Mouse (Mus musculus) myocyte (in vitro differentiated cells): Measurements from ENCODE around the gene Il33. TPM values are rescaled to one million over a fixed set of nuclear protein-coding genes. Genes with fewer than 3 reads are reported as not detected.

ENCODE experiments used
- H3K27me3 ChIP-seq: one replicate; pipeline ENCODE4 v1.6.1; 2011; ENCODE audit not compliant: control insufficient read depth, insufficient read depth, insufficient read length
- H3K36me3 ChIP-seq: one replicate; pipeline ENCODE4 v1.6.1; 2011; ENCODE audit not compliant: control insufficient read depth, insufficient read depth
- H3K4me2 ChIP-seq: one replicate; pipeline ENCODE4 v1.6.1; 2011; ENCODE audit warnings: low read depth, control low read depth
- H3K4me3 ChIP-seq: one replicate; pipeline ENCODE4 v1.5.1; 2011; ENCODE audit warnings: mild to moderate bottlenecking, control low read depth, moderate library complexity
- H3K79me2 ChIP-seq: one replicate; pipeline ENCODE4 v1.6.1; 2011; ENCODE audit not compliant: control insufficient read depth, insufficient read depth
- H3ac ChIP-seq: one replicate; pipeline ENCODE4 v1.6.1; 2011; ENCODE audit not compliant: control insufficient read depth, insufficient read length
- CEBPB ChIP-seq: IDR thresholded peaks from 2 replicates; pipeline ENCODE4 v1.6.1; 2011; ENCODE audit warnings: mild to moderate bottlenecking, moderate library complexity; ENCODE audit not compliant: poor library complexity, insufficient read depth, severe bottlenecking
- E2F4 ChIP-seq: IDR thresholded peaks from one replicate; pipeline ENCODE4 v1.6.1; 2011; ENCODE audit warnings: mild to moderate bottlenecking, control low read depth, moderate library complexity; ENCODE audit not compliant: insufficient read depth
- MAX ChIP-seq: IDR thresholded peaks from one replicate; pipeline ENCODE4 v1.6.1; 2011; ENCODE audit warnings: low read depth, mild to moderate bottlenecking, control low read depth
- MYOD1 ChIP-seq, 3 experiments: IDR thresholded peaks; one replicate each; pipeline ENCODE4 v1.6.1; 2011; ENCODE audit warnings: control low read depth in 2 of 3, low read depth in 2 of 3, mild to moderate bottlenecking in 2 of 3, moderate library complexity in 1 of 3; ENCODE audit not compliant: insufficient read length in 2 of 3, control insufficient read depth in 1 of 3
- MYOG ChIP-seq, 3 experiments: IDR thresholded peaks; one replicate each; pipeline ENCODE4 v1.6.1; 2011; ENCODE audit warnings: control low read depth in 2 of 3, low read depth in 2 of 3, mild to moderate bottlenecking in 2 of 3; ENCODE audit not compliant: insufficient read length in 2 of 3, control insufficient read depth in 1 of 3, insufficient read depth in 1 of 3
- POLR2A ChIP-seq: IDR thresholded peaks from one replicate; pipeline ENCODE4 v1.6.1; 2011; ENCODE audit warnings: low read depth, mild to moderate bottlenecking, control low read depth, moderate library complexity; ENCODE audit not compliant: insufficient read length
- POLR2AphosphoS2 ChIP-seq: IDR thresholded peaks from one replicate; pipeline ENCODE4 v1.6.1; 2011; ENCODE audit warnings: low read depth, control low read depth; ENCODE audit not compliant: insufficient read length
- REST ChIP-seq: IDR thresholded peaks from one replicate; pipeline ENCODE4 v1.6.1; 2011; ENCODE audit warnings: mild to moderate bottlenecking, control low read depth, moderate library complexity; ENCODE audit not compliant: insufficient read depth, insufficient read length
- SRF ChIP-seq: IDR thresholded peaks from one replicate; pipeline ENCODE4 v1.6.1; 2011; ENCODE audit warnings: low read depth; ENCODE audit not compliant: control insufficient read depth, insufficient read length
- TCF12 ChIP-seq: IDR thresholded peaks from one replicate; pipeline ENCODE4 v1.6.1; 2011; ENCODE audit warnings: mild to moderate bottlenecking, control low read depth; ENCODE audit not compliant: poor library complexity, insufficient read depth, severe bottlenecking
- TCF3 ChIP-seq: IDR thresholded peaks from one replicate; pipeline ENCODE4 v1.6.1; 2011; ENCODE audit warnings: low read depth, control low read depth; ENCODE audit not compliant: insufficient read length
- USF1 ChIP-seq: IDR thresholded peaks from one replicate; pipeline ENCODE4 v1.6.1; 2011; ENCODE audit warnings: low read depth, mild to moderate bottlenecking, control low read depth, moderate library complexity
- polyA plus RNA-seq: library from polyadenylated mRNA; unstranded; fragments of >200 nt; fragmentation: generic; extraction: Trizol; gene quantifications from one replicate; pipeline ENCODE4 v1.2.1, GENCODE M21; 2012; ENCODE audit warnings: missing spikeins

The Il33 gene
- polyA plus RNA-seq, 1 experiment = 1.4 TPM

- H3ac ChIP-seq = no peak overlapping the region
- H3K36me3 ChIP-seq = no peaks in the 10 kb centered on the region
- no peak overlapping the region for H3K4me3 ChIP-seq
- no peaks in the 10 kb centered on the region for H3K79me2 ChIP-seq
- H3K27me3 ChIP-seq = no peaks in the 10 kb centered on the region
- TF ChIP-seq POLR2A (no peak), POLR2AphosphoS2 (no peak), E2F4 (no peak), SRF (no peak)
- no peak overlapping the region for H3K4me2 ChIP-seq
These were observed 27.6 kb downstream of the Il33 start for GRCm38 (mm10) chr19:29952538-29952937.

GRCm38 (mm10) chr19:29953833-29954232 is 28.9 kb downstream of the Il33 start:
- H3K4me3 ChIP-seq = no peak overlapping the region
- H3K79me2 ChIP-seq = no peaks in the 10 kb centered on the region
- H3K36me3 ChIP-seq = no peaks in the 10 kb centered on the region
- H3K27me3 ChIP-seq = no peaks in the 10 kb centered on the region
- H3K4me2 ChIP-seq = no peak overlapping the region
- TF ChIP-seq POLR2AphosphoS2 (no peak), TCF12 (no peak), MAX (no peak), MYOD1 (IDR thresholded peaks at IDR 0.05; ENCODE audit: control insufficient read depth in 1 of 3, insufficient read length in 2 of 3, low read depth in 2 of 3) (no peak), POLR2A (no peak), CEBPB (no peak)
- H3ac ChIP-seq = no peak overlapping the region

GRCm38 (mm10) chr19:29955454-29955853 is 30.5 kb downstream of the Il33 start:
- Histone ChIP-seq H3K79me2 (no peaks in the 10 kb centered on the region), H3K36me3 (no peaks in the 10 kb centered on the region), H3K4me2 (no peak overlapping the region), H3K27me3 (no peaks in the 10 kb centered on the region), H3K4me3 (no peak overlapping the region), H3ac (no peak overlapping the region)
- TF ChIP-seq TCF3 (no peak), MYOG (IDR thresholded peaks at IDR 0.05; ENCODE audit: control insufficient read depth in 1 of 3, insufficient read depth in 1 of 3, insufficient read length in 2 of 3, low read depth in 2 of 3) (no peak), POLR2AphosphoS2 (no peak), REST (no peak), MYOD1 (IDR thresholded peaks at IDR 0.05; ENCODE audit: control insufficient read depth in 1 of 3, insufficient read length in 2 of 3, low read depth in 2 of 3) (no peak), SRF (no peak)

- Histone ChIP-seq H3K79me2 (no peaks in the 10 kb centered on the region), H3K27me3 (no peaks in the 10 kb centered on the region), H3K36me3 (no peaks in the 10 kb centered on the region), H3ac (no peak overlapping the region), H3K4me2 (no peak overlapping the region), H3K4me3 (no peak overlapping the region)
- no peak for TF ChIP-seq MAX
- TF ChIP-seq TCF3 = no peak
- no peak for TF ChIP-seq POLR2A
- TF ChIP-seq E2F4 = no peak
- TF ChIP-seq USF1 = no peak
- TF ChIP-seq MYOD1 (IDR thresholded peaks at IDR 0.05; ENCODE audit: control insufficient read depth in 1 of 3, insufficient read length in 2 of 3, low read depth in 2 of 3) = no peak
- no peak for TF ChIP-seq POLR2AphosphoS2
- TF ChIP-seq REST = no peak
- no peak for TF ChIP-seq TCF12
- TF ChIP-seq MYOG (IDR thresholded peaks at IDR 0.05; ENCODE audit: control insufficient read depth in 1 of 3, insufficient read depth in 1 of 3, insufficient read length in 2 of 3, low read depth in 2 of 3) = no peak
- TF ChIP-seq SRF = no peak
- TF ChIP-seq CEBPB = no peak
These were observed 36.0 kb downstream of the Il33 start for GRCm38 (mm10) chr19:29960906-29961305.

GRCm38 (mm10) chr19:29961842-29962241 is 36.9 kb downstream of the Il33 start:
- no peaks in the 10 kb centered on the region for H3K36me3 ChIP-seq
- no peak for TF ChIP-seq CEBPB
- no peak for TF ChIP-seq POLR2A
- no peak for TF ChIP-seq SRF
- no peak for TF ChIP-seq TCF3
- TF ChIP-seq MAX = no peak
- TF ChIP-seq E2F4 = no peak
- no peak for TF ChIP-seq POLR2AphosphoS2
- TF ChIP-seq USF1 = no peak
- no peak for TF ChIP-seq MYOD1 (IDR thresholded peaks at IDR 0.05; ENCODE audit: control insufficient read depth in 1 of 3, insufficient read length in 2 of 3, low read depth in 2 of 3)
- no peak for TF ChIP-seq TCF12
- no peak for TF ChIP-seq MYOG (IDR thresholded peaks at IDR 0.05; ENCODE audit: control insufficient read depth in 1 of 3, insufficient read depth in 1 of 3, insufficient read length in 2 of 3, low read depth in 2 of 3)
- TF ChIP-seq REST = no peak
- H3K79me2 ChIP-seq = no peaks in the 10 kb centered on the region
- H3ac ChIP-seq = no peak overlapping the region
- H3K27me3 ChIP-seq = no peaks in the 10 kb centered on the region
- H3K4me3 ChIP-seq = no peak overlapping the region
- no peak overlapping the region for H3K4me2 ChIP-seq
